Mouse (Mus musculus) stomach, embryonic 15.5 days (tissue): ENCODE results near the gene Vtn. TPM values are rescaled to one million over a fixed set of nuclear protein-coding genes. Genes with fewer than 3 reads are reported as not detected.

ENCODE experiments used
- ATAC-seq: fragments of 200-750 bp; cut with Nextera tagmentation; 2 replicates; pipeline ENCODE4 v1.8.0; 2017; ENCODE audit warnings: low read depth, moderate number of reproducible peaks, moderate TSS enrichment; ENCODE audit not compliant: insufficient read depth, low FRiP score
- H3K27ac ChIP-seq: fragments of 300-500 bp; sonication (generic); 2 replicates; pipeline ENCODE4 v1.5.1; 2015; ENCODE audit warnings: mild to moderate bottlenecking, inconsistent platforms
- H3K27me3 ChIP-seq: fragments of 300-500 bp; sonication (generic); replicated peaks from 2 replicates; pipeline ENCODE4 v1.6.1; 2015; ENCODE audit warnings: inconsistent platforms
- H3K36me3 ChIP-seq: fragments of 300-500 bp; sonication (generic); 2 replicates; pipeline ENCODE4 v1.6.1; 2015; ENCODE audit warnings: inconsistent platforms
- H3K4me1 ChIP-seq: fragments of 300-500 bp; sonication (generic); 2 replicates; pipeline ENCODE4 v1.6.1; 2015; ENCODE audit warnings: inconsistent platforms
- H3K4me2 ChIP-seq: fragments of 300-500 bp; sonication (generic); 2 replicates; pipeline ENCODE4 v1.6.1; 2015; ENCODE audit warnings: mild to moderate bottlenecking, inconsistent platforms
- H3K4me3 ChIP-seq: fragments of 300-500 bp; sonication (generic); replicated peaks from 2 replicates; pipeline ENCODE4 v1.5.1; 2015; ENCODE audit warnings: inconsistent platforms
- H3K9ac ChIP-seq: fragments of 300-500 bp; sonication (generic); 2 replicates; pipeline ENCODE4 v1.6.1; 2015; ENCODE audit warnings: inconsistent platforms
- H3K9me3 ChIP-seq: fragments of 300-500 bp; sonication (generic); 2 replicates; pipeline ENCODE4 v1.6.1; 2016; ENCODE audit warnings: inconsistent platforms
- WGBS: fragments of 180-500 bp; shearing (Covaris S2); methylation state at CpG from one replicate; pipeline ENCODE4 v1.1.7; 2015; 5-methylcytosine and 5-hydroxymethylcytosine counted together
- polyA plus RNA-seq: library from polyadenylated mRNA; unstranded; fragments of >200 nt; fragmentation: Nextera tagmentation; extraction: Ambion mirVana; gene quantifications from 2 replicates; pipeline ENCODE4 v1.2.1, GENCODE M21; 2015

The Vtn gene
- polyA plus RNA-seq, 1 experiment from 2014 or later, result 67.8 TPM

GRCm38 (mm10) chr11:78500623-78501202, 1.8 kb downstream of the Vtn start:
- H3K27ac ChIP-seq, result no peak overlapping the region
- 54% methylated on average over 9 of the region's 9 CpGs for WGBS
- no peak overlapping the region for H3K9ac ChIP-seq
- no peak overlapping the region for H3K4me3 ChIP-seq
- no peaks in the 10 kb centered on the region for H3K9me3 ChIP-seq
- H3K4me2 ChIP-seq, result peak overlapping the region; percentile 3; the same call in 1 of the 2 replicates
- H3K27me3 ChIP-seq, result peaks cover 29% of the 10 kb centered on the region
- H3K4me1 ChIP-seq, result peaks cover 14% of the 10 kb centered on the region
- H3K36me3 ChIP-seq, result no peaks in the 10 kb centered on the region
- ATAC-seq, result no peak

GRCm38 (mm10) chr11:78501529-78501928, 2.6 kb downstream of the Vtn start:
- 64% methylated on average over 20 of the region's 20 CpGs for whole genome bisulfite sequencing
- H3K4me1 ChIP-seq, result peaks cover 14% of the 10 kb centered on the region
- no peaks in the 10 kb centered on the region for H3K9me3 ChIP-seq
- peaks cover 21% of the 10 kb centered on the region for H3K27me3 ChIP-seq
- no peak overlapping the region for H3K9ac ChIP-seq
- ATAC-seq, result no peak
- no peaks in the 10 kb centered on the region for H3K36me3 ChIP-seq
- H3K4me3 ChIP-seq, result no peak overlapping the region
- H3K4me2 ChIP-seq, result no peak overlapping the region
- no peak overlapping the region for H3K27ac ChIP-seq

GRCm38 (mm10) chr11:78502909-78503650, 4.2 kb downstream of the Vtn start, which contains the start of gene Sebox:
Gene Sebox (plus strand): TSS chr11:78503447.
- H3K4me1 ChIP-seq, result 0 out of 2 replicates have a peak, but pooled peaks cover 3% of the 10 kb centered on the region
- peaks cover 13% of the 10 kb centered on the region; the same call in 1 of the 2 replicates for H3K27me3 ChIP-seq
- 69% methylated on average over 7 of the region's 7 CpGs for WGBS
- ATAC-seq, result no peak
- no peak within 1 kb of the TSS for H3K4me2 ChIP-seq
- no peak within 1 kb of the TSS for H3K27ac ChIP-seq
- H3K9me3 ChIP-seq, result no peaks in the 10 kb centered on the region
- H3K9ac ChIP-seq, result no peak within 1 kb of the TSS
- H3K36me3 ChIP-seq, result peaks cover 4% of the 10 kb centered on the region; the same call in 1 of the 2 replicates
- H3K4me3 ChIP-seq, result no peak within 1 kb of the TSS

DNA sequence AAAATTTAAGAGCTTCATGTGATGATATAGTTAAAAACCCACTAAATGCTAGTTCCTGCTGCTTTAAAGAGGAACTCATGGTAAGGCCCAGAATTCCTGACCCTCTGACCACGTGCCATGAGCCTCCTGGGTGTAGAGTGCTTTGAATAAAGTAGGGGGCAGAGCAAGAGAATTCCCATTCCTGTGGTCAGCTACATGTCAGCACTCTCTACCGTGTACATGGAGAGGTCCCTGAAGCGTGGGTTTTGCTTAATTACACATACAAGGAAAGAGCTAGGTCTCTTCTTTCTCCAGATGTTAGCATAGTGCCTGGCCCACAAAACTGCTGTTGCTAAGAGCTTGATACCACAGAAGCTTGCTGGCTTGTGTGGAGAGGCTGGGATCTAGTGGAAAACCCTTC, 6.5 kb downstream of the Vtn start:
- H3K36me3 ChIP-seq, result peaks cover 11% of the 10 kb centered on the region
- no peak for ATAC-seq
- H3K27me3 ChIP-seq, result 0 out of 2 replicates have a peak, but pooled peaks cover 5% of the 10 kb centered on the region
- no peak overlapping the region for H3K4me3 ChIP-seq
- H3K27ac ChIP-seq, result no peak overlapping the region
- no peaks in the 10 kb centered on the region for H3K9me3 ChIP-seq
- no peak overlapping the region for H3K4me2 ChIP-seq
- no peak overlapping the region for H3K9ac ChIP-seq
- WGBS, result 82% methylated on average over 3 of the region's 3 CpGs
- H3K4me1 ChIP-seq, result no peaks in the 10 kb centered on the region

DNA sequence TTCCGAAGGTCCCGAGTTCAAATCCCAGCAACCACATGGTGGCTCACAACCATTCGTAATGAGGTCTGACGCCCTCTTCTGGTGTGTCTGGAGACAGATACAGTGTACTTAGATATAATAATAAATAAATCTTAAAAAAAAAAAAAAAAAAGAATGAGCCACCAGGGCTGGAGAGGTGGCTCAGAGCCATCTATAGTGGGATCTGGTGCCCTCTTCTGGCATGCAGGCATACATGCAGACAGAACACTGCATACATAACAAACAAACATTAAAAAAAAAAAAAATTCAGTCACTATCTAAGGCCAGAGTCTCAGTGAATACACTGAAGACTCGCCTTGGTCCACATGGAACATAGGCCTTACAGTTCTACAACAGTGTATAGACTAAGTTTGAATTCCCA, 10.3 kb downstream of the Vtn start:
- peaks cover 5% of the 10 kb centered on the region; the same call in 1 of the 2 replicates for H3K4me1 ChIP-seq
- no peak overlapping the region for H3K9ac ChIP-seq
- no peak for ATAC-seq
- WGBS, result 77% methylated on average over 5 of the region's 5 CpGs
- no peak overlapping the region for H3K4me3 ChIP-seq
- no peak overlapping the region for H3K4me2 ChIP-seq
- H3K27me3 ChIP-seq, result no peaks in the 10 kb centered on the region
- no peaks in the 10 kb centered on the region for H3K9me3 ChIP-seq
- H3K27ac ChIP-seq, result no peak overlapping the region
- peaks cover 11% of the 10 kb centered on the region for H3K36me3 ChIP-seq

GRCm38 (mm10) chr11:78512025-78512957, 13.4 kb downstream of the Vtn start, which contains the start of the genes Tmem199 and Poldip2:
Gene Tmem199 (minus strand): TSS chr11:78512172.
Gene Poldip2 (plus strand): TSS chr11:78512193.
- Histone ChIP-seq H3K27me3 (no peaks in the 10 kb centered on the region), H3K36me3 (peaks cover 31% of the 10 kb centered on the region), H3K9ac (peak within 1 kb of the TSS; percentile 98), H3K27ac (peak within 1 kb of the TSS; percentile 70), H3K4me3 (peak within 1 kb of the TSS; percentile 96), H3K9me3 (no peaks in the 10 kb centered on the region), H3K4me1 (peaks cover 5% of the 10 kb centered on the region; the same call in 1 of the 2 replicates), H3K4me2 (peak within 1 kb of the TSS; percentile 87)
- ATAC-seq, result peak; percentile 95
- under 1% methylated on average over 66 of the region's 67 CpGs for WGBS

DNA sequence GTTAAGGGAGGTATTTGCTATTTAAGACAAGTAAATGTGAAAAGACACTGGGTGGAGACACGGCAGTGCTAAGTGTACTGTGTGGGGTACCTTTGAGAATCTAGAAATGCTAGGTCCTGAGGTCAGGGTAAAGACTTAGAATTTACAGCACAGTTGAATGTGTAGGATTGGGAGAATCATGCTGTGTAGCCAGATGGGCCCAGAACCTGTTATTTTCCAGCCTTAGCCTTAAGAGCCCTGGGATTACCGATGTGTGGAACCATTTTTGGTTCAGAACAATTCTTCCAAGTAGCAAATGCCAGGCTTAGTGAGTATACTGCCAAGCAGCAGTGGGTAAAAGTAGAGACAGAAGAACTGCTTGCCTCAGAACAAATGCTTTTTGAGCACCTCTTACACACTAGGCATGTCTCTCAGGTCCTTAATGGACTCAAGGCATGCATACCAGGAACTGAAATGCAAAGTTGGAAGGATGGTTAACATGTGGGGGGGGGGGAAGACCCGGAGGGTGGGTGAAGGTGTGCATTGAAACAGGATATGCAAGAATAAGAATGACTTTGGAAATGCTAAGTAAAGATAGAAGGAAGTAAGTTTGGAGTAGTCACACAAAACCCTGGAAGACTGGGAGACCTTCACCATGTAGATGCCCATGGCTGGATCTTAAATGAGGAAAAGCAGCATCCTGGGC, 14.4 kb downstream of the Vtn start:
- peak overlapping the region; percentile 96 for H3K4me3 ChIP-seq
- peak overlapping the region; percentile 98; the same call in 1 of the 2 replicates for H3K9ac ChIP-seq
- H3K27me3 ChIP-seq, result no peaks in the 10 kb centered on the region
- H3K4me1 ChIP-seq, result peaks cover 5% of the 10 kb centered on the region; the same call in 1 of the 2 replicates
- H3K4me2 ChIP-seq, result peak overlapping the region; percentile 87
- WGBS, result 74% methylated on average over 3 of the region's 3 CpGs
- peaks cover 38% of the 10 kb centered on the region for H3K36me3 ChIP-seq
- no peak overlapping the region for H3K27ac ChIP-seq
- no peaks in the 10 kb centered on the region for H3K9me3 ChIP-seq
- ATAC-seq, result no peak

DNA sequence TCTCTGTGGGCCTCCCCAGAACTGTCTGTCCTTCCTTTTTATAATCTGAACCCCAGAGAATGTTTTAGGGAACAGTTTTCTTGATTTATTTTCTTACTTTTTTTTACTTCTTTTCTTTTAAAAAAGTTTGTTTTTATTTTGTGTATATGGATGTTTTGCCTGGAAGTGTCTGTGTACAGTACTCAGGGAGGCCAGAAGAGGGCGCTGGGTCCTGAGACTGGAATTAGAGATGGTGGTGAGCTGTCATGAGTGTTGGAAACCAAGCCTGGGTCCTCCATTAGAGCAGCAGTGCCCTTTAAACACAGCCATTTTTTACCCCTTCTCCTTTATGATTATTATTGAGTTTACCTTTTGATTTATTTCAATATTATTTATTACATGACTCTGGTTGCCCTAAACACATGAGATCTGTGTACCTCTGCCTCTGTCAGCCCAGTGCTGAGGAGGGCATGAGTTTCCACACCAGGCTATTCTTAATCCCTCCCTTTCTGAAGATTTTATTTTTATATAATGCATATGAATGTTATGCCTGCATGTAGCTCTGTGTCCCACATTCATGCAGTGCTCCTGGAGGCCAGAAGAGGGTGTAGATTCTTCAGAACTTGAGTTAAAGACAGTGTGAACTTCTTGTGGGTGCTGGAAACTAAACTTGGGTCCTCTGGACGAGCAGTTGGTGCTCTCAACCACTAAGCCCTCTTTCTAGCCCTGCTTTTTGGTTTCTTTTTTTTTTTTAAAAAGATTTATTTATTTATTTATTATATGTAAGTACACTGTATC, 16.8 kb downstream of the Vtn start:
- Histone ChIP-seq H3K4me2 (no peak overlapping the region), H3K9me3 (no peaks in the 10 kb centered on the region), H3K36me3 (peaks cover 45% of the 10 kb centered on the region), H3K4me3 (no peak overlapping the region), H3K27me3 (no peaks in the 10 kb centered on the region), H3K9ac (no peak overlapping the region), H3K4me1 (peaks cover 5% of the 10 kb centered on the region; the same call in 1 of the 2 replicates), H3K27ac (no peak overlapping the region)
- 62% methylated on average over 2 of the region's 2 CpGs for WGBS
- ATAC-seq, result no peak

- ATAC-seq, result no peak
- peaks cover 74% of the 10 kb centered on the region for H3K36me3 ChIP-seq
- H3K27ac ChIP-seq, result no peak overlapping the region
Observed at GRCm38 (mm10) chr11:78518931-78519330, 20.0 kb downstream of the Vtn start.

GRCm38 (mm10) chr11:78521880-78522279, 23.0 kb downstream of the Vtn start:
- Histone ChIP-seq H3K9me3 (no peaks in the 10 kb centered on the region), H3K4me3 (no peak overlapping the region), H3K36me3 (peaks cover 75% of the 10 kb centered on the region), H3K27me3 (no peaks in the 10 kb centered on the region), H3K27ac (no peak overlapping the region), H3K9ac (no peak overlapping the region), H3K4me2 (no peak overlapping the region), H3K4me1 (no peaks in the 10 kb centered on the region)
- no peak for ATAC-seq
- WGBS, result 88% methylated on average over 3 of the region's 3 CpGs

More at GRCm38 (mm10) chr11:78518931-78519330, 20.0 kb downstream of the Vtn start:
- Histone ChIP-seq H3K4me1 (no peaks in the 10 kb centered on the region), H3K9me3 (no peaks in the 10 kb centered on the region), H3K27me3 (no peaks in the 10 kb centered on the region), H3K9ac (no peak overlapping the region), H3K4me3 (no peak overlapping the region), H3K4me2 (no peak overlapping the region)
- 85% methylated on average over 10 of the region's 10 CpGs for WGBS
